Mouse (Mus musculus) lung, embryonic 15.5 days (tissue): ENCODE measurements around the gene Mep1a. TPM values are rescaled to one million over a fixed set of nuclear protein-coding genes. Genes with fewer than 3 reads are reported as not detected.
"Not testable (repeated sequence)": the region's sequence is repeated elsewhere in the genome, so short reads cannot be mapped to it uniquely, and the experiment has no call there.

Experiments
- ATAC-seq: fragments of 200-750 bp; cut with Nextera tagmentation; 2 replicates; pipeline ENCODE4 v1.8.0; 2017; ENCODE audit warnings: moderate number of reproducible peaks, borderline replicate concordance; ENCODE audit not compliant: low FRiP score, low TSS enrichment; ENCODE audit errors: extremely low read depth
- H3K27ac ChIP-seq: fragments of 300-500 bp; sonication (generic); 2 replicates; pipeline ENCODE4 v1.5.1; 2015; ENCODE audit warnings: moderate library complexity, mild to moderate bottlenecking, inconsistent platforms
- H3K27me3 ChIP-seq: fragments of 300-500 bp; sonication (generic); 2 replicates; pipeline ENCODE4 v1.6.1; 2015; ENCODE audit warnings: inconsistent platforms
- H3K36me3 ChIP-seq: fragments of 300-500 bp; sonication (generic); 2 replicates; pipeline ENCODE4 v1.6.1; 2015; ENCODE audit warnings: inconsistent platforms
- H3K4me1 ChIP-seq: fragments of 300-500 bp; sonication (generic); 2 replicates; pipeline ENCODE4 v1.6.1; 2015; ENCODE audit warnings: inconsistent platforms
- H3K4me2 ChIP-seq: fragments of 300-500 bp; sonication (generic); 2 replicates; pipeline ENCODE4 v1.6.1; 2015; ENCODE audit warnings: inconsistent platforms, mild to moderate bottlenecking, moderate library complexity
- H3K4me3 ChIP-seq: fragments of 300-500 bp; sonication (generic); 2 replicates; pipeline ENCODE4 v1.5.1; 2015; ENCODE audit warnings: mild to moderate bottlenecking, inconsistent platforms
- H3K9ac ChIP-seq: fragments of 300-500 bp; sonication (generic); 2 replicates; pipeline ENCODE4 v1.6.1; 2015; ENCODE audit warnings: inconsistent platforms
- H3K9me3 ChIP-seq: fragments of 300-500 bp; sonication (generic); 2 replicates; pipeline ENCODE4 v1.6.1; 2016; ENCODE audit warnings: inconsistent platforms
- WGBS: fragments of 180-500 bp; shearing (Covaris S2); methylation state at CpG from one replicate; pipeline ENCODE4 v1.1.7; 2015; 5-methylcytosine and 5-hydroxymethylcytosine counted together
- polyA plus RNA-seq: library from polyadenylated mRNA; unstranded; fragments of >200 nt; fragmentation: Nextera tagmentation; extraction: Ambion mirVana; gene quantifications from 2 replicates; pipeline ENCODE4 v1.2.1, GENCODE M21; 2015

Mep1a gene
- polyA plus RNA-seq, 1 experiment from 2014 or later = not detected

- H3K4me1 ChIP-seq = no peaks in the 10 kb centered on the region
- no peaks in the 10 kb centered on the region for H3K9me3 ChIP-seq
- 20% methylated on average over 6 of the region's 6 CpGs for WGBS
- H3K27ac ChIP-seq = no peak overlapping the region
- no peak for ATAC-seq
- H3K36me3 ChIP-seq = no peaks in the 10 kb centered on the region
- H3K4me3 ChIP-seq = no peak overlapping the region
- H3K27me3 ChIP-seq = no peaks in the 10 kb centered on the region
- H3K4me2 ChIP-seq = no peak overlapping the region
- H3K9ac ChIP-seq = no peak overlapping the region
Observed at GRCm38 (mm10) chr17:43504594-43504934, 2.0 kb upstream of the Mep1a start.

DNA sequence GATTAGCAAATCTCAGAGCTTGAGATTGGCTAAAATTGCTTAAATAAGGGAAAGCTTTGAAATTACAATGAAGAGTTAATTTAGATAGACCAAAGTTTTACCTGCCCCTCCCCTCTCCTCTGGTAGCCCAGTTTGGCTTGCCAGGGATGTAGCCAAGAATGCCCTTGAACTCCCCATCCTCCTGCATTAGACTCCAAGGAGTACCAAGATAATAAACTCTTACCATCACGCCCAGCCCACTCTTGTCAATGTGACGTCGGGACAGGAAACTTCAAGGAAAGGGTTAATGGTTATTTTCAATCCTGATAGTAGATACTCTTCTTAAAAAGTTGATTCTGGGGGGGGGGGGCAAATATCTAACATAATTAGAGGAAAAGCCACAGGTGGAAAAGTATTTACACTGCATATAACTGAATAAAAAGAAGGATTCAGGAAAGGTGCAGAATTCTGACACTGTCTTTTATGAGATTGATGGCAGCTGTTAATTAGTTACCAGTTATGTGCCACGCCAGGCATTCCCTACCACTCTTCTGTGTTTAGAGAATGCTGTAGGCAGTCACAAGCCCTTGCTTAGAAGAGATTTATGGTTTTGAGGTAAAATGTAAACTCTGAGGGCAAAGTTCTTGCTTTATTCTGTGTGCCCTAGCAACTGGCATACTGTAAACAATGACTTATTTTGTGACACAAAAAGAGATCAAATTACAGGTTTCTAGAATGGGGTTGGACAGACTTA, 1.4 kb upstream of the Mep1a start:
- ATAC-seq = no peak
- no peaks in the 10 kb centered on the region for H3K36me3 ChIP-seq
- H3K4me2 ChIP-seq = no peak overlapping the region
- H3K4me1 ChIP-seq = no peaks in the 10 kb centered on the region
- no peak overlapping the region for H3K27ac ChIP-seq
- no peaks in the 10 kb centered on the region for H3K9me3 ChIP-seq
- H3K9ac ChIP-seq = no peak overlapping the region
- no peak overlapping the region for H3K4me3 ChIP-seq
- 34% methylated on average over 4 of the region's 4 CpGs for WGBS
- H3K27me3 ChIP-seq = no peaks in the 10 kb centered on the region

- H3K9ac ChIP-seq = no peak overlapping the region
- H3K4me3 ChIP-seq = no peak overlapping the region
- WGBS = 90% methylated on average over 5 of the region's 5 CpGs
- H3K27ac ChIP-seq = no peak overlapping the region
- H3K9me3 ChIP-seq = no peaks in the 10 kb centered on the region
- H3K27me3 ChIP-seq = no peaks in the 10 kb centered on the region
- H3K4me1 ChIP-seq = no peaks in the 10 kb centered on the region
- no peak overlapping the region for H3K4me2 ChIP-seq
- no peak for ATAC-seq
- no peaks in the 10 kb centered on the region for H3K36me3 ChIP-seq
Observed at GRCm38 (mm10) chr17:43501631-43502030, 981 bp downstream of the Mep1a start.

- WGBS = 61% methylated on average over 3 of the region's 3 CpGs
- Histone ChIP-seq H3K9ac (no peak overlapping the region), H3K4me1 (no peaks in the 10 kb centered on the region), H3K4me3 (no peak overlapping the region), H3K4me2 (no peak overlapping the region), H3K27ac (no peak overlapping the region), H3K36me3 (no peaks in the 10 kb centered on the region), H3K9me3 (no peaks in the 10 kb centered on the region), H3K27me3 (no peaks in the 10 kb centered on the region)
- ATAC-seq = no peak
Observed at GRCm38 (mm10) chr17:43501223-43501622, 1.4 kb downstream of the Mep1a start.

GRCm38 (mm10) chr17:43500513-43500912, 2.1 kb downstream of the Mep1a start:
- ATAC-seq = no peak
- Histone ChIP-seq H3K4me1 (no peaks in the 10 kb centered on the region), H3K27me3 (no peaks in the 10 kb centered on the region), H3K27ac (no peak overlapping the region), H3K4me2 (no peak overlapping the region), H3K36me3 (no peaks in the 10 kb centered on the region), H3K9me3 (no peaks in the 10 kb centered on the region), H3K4me3 (no peak overlapping the region), H3K9ac (no peak overlapping the region)
- WGBS = 81% methylated on average over 1 of the region's 1 CpGs

- Histone ChIP-seq H3K9ac (no peak overlapping the region), H3K4me1 (no peaks in the 10 kb centered on the region), H3K27me3 (no peaks in the 10 kb centered on the region), H3K36me3 (no peaks in the 10 kb centered on the region), H3K4me3 (no peak overlapping the region), H3K4me2 (no peak overlapping the region), H3K9me3 (no peaks in the 10 kb centered on the region), H3K27ac (no peak overlapping the region)
- whole genome bisulfite sequencing = 41% methylated on average over 4 of the region's 4 CpGs
- ATAC-seq = no peak
Observed at GRCm38 (mm10) chr17:43497521-43497920, 5.1 kb downstream of the Mep1a start.

GRCm38 (mm10) chr17:43495502-43495901, 7.1 kb downstream of the Mep1a start:
- WGBS = 79% methylated on average over 5 of the region's 5 CpGs
- H3K4me1 ChIP-seq = no peaks in the 10 kb centered on the region
- no peaks in the 10 kb centered on the region for H3K9me3 ChIP-seq
- no peak overlapping the region for H3K4me2 ChIP-seq
- H3K9ac ChIP-seq = no peak overlapping the region
- ATAC-seq = no peak
- H3K27me3 ChIP-seq = no peaks in the 10 kb centered on the region
- H3K27ac ChIP-seq = no peak overlapping the region
- H3K4me3 ChIP-seq = no peak overlapping the region
- no peaks in the 10 kb centered on the region for H3K36me3 ChIP-seq

DNA sequence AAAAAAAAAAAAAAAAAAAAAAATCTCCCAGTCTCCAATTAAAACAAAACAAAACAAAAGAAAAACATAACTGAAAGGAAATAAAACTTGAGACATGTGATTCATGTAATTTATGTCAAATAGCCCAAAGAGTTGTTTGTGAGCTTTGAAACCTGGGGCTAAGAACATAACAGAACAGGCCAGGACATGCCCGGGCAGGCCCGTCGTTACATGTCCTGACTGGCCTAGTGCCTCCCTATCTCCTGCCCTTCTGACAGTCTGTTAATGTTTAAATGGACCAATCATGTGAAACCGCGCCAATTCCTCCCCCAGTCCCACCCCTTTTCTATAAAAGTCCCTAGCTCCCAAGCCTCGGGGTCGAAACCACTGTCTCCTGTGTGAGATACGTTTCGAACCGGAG, 12.2 kb downstream of the Mep1a start:
- H3K27ac ChIP-seq, H3K9me3 ChIP-seq, H3K4me1 ChIP-seq, ATAC-seq, H3K4me3 ChIP-seq, H3K27me3 ChIP-seq, H3K4me2 ChIP-seq, H3K36me3 ChIP-seq, H3K9ac ChIP-seq: not testable (repeated sequence)
- 94% methylated on average over 8 of the region's 10 CpGs for WGBS

- WGBS = 90% methylated on average over 2 of the region's 2 CpGs
- no peak overlapping the region for H3K4me2 ChIP-seq
- no peak overlapping the region for H3K9ac ChIP-seq
- H3K36me3 ChIP-seq = no peaks in the 10 kb centered on the region
- H3K4me3 ChIP-seq = no peak overlapping the region
- ATAC-seq = no peak
- H3K27me3 ChIP-seq = no peaks in the 10 kb centered on the region
- H3K27ac ChIP-seq = no peak overlapping the region
- no peaks in the 10 kb centered on the region for H3K4me1 ChIP-seq
- H3K9me3 ChIP-seq = no peaks in the 10 kb centered on the region
Observed at GRCm38 (mm10) chr17:43488439-43489151, 14.0 kb downstream of the Mep1a start.

GRCm38 (mm10) chr17:43485982-43486381, 16.6 kb downstream of the Mep1a start:
- H3K9me3 ChIP-seq = no peaks in the 10 kb centered on the region
- no peak overlapping the region for H3K4me3 ChIP-seq
- H3K4me2 ChIP-seq = no peak overlapping the region
- 92% methylated on average over 3 of the region's 3 CpGs for WGBS
- ATAC-seq = no peak
- H3K27ac ChIP-seq = no peak overlapping the region
- no peak overlapping the region for H3K9ac ChIP-seq
- no peaks in the 10 kb centered on the region for H3K27me3 ChIP-seq
- no peaks in the 10 kb centered on the region for H3K4me1 ChIP-seq
- no peaks in the 10 kb centered on the region for H3K36me3 ChIP-seq

GRCm38 (mm10) chr17:43477621-43478020, 25.0 kb downstream of the Mep1a start:
- Histone ChIP-seq H3K4me3 (no peak overlapping the region), H3K27me3 (no peaks in the 10 kb centered on the region), H3K27ac (no peak overlapping the region), H3K9ac (no peak overlapping the region), H3K4me2 (no peak overlapping the region), H3K4me1 (no peaks in the 10 kb centered on the region), H3K36me3 (no peaks in the 10 kb centered on the region), H3K9me3 (no peaks in the 10 kb centered on the region)
- no peak for ATAC-seq

GRCm38 (mm10) chr17:43474775-43475174, 27.8 kb downstream of the Mep1a start:
- Histone ChIP-seq H3K4me1 (peaks cover 9% of the 10 kb centered on the region), H3K27ac (no peak overlapping the region), H3K36me3 (no peaks in the 10 kb centered on the region), H3K9ac (no peak overlapping the region), H3K4me2 (no peak overlapping the region), H3K4me3 (no peak overlapping the region), H3K9me3 (no peaks in the 10 kb centered on the region), H3K27me3 (no peaks in the 10 kb centered on the region)
- no peak for ATAC-seq
- 91% methylated on average over 16 of the region's 16 CpGs for WGBS
